Mouse (Mus musculus) myocyte (in vitro differentiated cells): ENCODE measurements at regions not wholly inside any gene's neighbourhood (a gene's known extent, or its start where the extent isn't known, plus 50 kb on each side); places are given as distances from the start of the nearest gene placed in this dataset.

Source experiments
- E2F4 ChIP-seq: IDR thresholded peaks from one replicate; pipeline ENCODE4 v1.6.1; 2011; ENCODE audit warnings: mild to moderate bottlenecking, control low read depth, moderate library complexity; ENCODE audit not compliant: insufficient read depth
- POLR2A ChIP-seq: IDR thresholded peaks from one replicate; pipeline ENCODE4 v1.6.1; 2011; ENCODE audit warnings: low read depth, mild to moderate bottlenecking, control low read depth, moderate library complexity; ENCODE audit not compliant: insufficient read length

GRCm38 (mm10) chr12:8402084-8402483 lies 88.9 kb downstream of the Hs1bp3 start:
- TF ChIP-seq POLR2A (no peak), E2F4 (no peak)
